Mouse (Mus musculus) kidney, postnatal 14 days (tissue): ENCODE measurements at regions not wholly inside any gene's neighbourhood (a gene's known extent, or its start where the extent isn't known, plus 50 kb on each side); places are given as distances from the start of the nearest gene placed in this dataset.

ENCODE experiments used
- DNase-seq: peaks from one replicate; pipeline ENCODE4 v3.0.0; 2022; ENCODE audit warnings: mixed read lengths

DNA sequence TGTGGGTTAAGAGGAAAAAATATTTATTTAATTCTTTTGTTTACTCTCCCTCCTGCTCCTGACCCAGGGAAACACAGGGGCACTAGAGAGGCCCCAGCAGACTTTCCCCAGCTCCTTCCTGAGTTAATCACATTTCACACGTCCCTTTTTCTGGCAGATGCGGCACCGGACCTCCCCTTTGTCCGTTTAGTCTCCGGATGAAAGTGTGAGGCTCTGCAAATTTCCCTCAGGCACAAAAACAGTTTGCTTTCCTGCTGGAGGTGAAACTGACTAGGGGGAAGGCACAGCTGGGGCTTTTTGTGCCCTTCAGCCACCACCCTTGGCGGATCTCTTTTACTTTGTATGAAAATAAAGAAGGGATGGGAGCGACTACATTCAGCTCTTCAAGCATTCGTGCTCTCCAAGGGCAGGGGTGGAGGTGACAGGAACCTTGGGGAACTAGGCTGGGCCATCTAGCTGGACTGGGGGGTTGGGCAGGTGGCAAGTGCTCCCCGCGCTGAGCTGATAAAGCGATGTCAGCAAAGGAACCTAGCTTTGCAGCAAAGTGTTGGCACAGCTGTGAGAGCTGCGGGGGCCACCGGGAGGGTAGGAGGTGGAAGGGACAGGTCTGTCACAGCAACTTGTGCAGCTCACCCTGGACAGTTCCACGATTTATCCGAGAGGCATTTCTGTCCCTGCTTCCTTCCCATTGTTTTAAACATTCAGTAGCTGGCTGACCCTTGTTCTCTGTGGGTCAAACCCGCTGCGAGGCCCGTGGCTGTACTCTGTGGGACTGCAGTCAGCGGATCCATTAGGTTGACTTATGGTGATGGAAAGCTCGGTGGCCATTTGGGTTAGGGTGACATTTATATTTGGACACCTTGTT, 329.6 kb downstream of the Ttll7 start:
- DNase-seq: peak; percentile 14

- peak; percentile 6 for DNase-seq
Observed at GRCm38 (mm10) chr3:147182366-147182875, 330.3 kb downstream of the Ttll7 start.

DNA sequence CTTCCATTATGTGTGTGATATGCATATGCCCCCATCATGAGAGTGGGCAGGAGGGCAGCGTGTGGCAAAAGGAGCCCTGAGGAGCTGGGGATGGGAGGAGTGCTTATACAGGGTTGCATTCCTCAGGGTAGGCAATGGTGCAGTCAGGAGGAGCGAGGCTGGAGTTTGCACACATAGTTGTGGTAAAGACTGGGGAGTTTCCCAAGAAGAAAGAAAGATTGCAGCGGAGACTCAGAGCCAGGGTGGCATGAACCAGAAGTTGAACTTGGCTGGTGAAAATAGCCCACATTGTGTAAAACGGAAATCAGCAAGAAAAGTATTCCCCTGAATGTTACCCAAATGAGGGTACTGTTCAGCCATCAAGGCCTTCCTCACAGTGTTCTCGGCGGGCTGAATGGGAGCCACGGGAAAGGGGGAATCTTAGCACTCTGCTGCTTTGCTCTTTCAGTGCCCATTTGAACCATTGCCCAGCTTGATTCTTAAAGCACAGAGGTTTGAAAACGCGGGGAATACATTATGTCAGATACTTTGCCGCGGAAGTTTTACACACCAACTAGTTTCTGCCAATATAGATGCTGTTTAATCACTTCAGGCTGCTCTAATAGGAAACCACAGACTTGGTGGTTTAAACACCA, 331.6 kb downstream of the Ttll7 start:
- DNase-seq: no peak

DNA sequence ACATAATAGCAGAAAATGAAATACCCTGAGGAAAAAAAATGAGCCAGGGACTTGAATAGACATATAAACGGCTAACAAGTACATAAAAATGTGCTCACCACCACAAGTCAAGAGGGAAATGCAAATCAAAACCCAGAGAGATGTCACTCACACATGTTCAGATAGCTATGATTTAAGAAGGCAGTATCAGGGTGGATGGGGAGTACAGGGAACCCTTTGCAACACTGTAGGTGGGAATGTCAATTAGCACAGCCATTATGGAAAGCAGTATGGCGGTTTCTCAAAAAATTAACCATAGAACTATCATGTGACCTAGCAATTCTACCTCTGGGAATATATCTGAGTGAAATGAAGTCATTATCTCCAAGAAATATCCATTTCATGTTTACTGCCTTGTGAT, 337.6 kb downstream of the Ttll7 start:
- no peak for DNase-seq

DNA sequence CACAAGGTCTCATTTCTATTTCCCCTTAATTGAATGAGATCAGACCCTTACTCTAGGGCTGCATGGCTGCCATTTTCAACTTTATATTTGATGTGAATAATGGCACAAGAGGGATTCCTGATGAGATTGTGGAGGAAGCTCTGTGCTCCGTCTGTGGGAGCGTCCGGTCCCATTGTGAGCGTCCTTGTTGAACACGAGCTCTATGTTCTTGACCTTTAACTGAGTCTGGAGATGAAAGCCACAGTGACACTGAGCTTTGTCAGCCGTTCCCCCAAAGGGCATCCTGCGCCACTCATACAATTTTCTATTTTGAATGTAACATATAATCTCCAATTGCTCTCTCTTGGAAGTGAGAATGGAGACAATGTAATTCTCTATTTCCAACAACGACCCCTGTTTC, 344.5 kb downstream of the Ttll7 start:
- no peak for DNase-seq

DNA sequence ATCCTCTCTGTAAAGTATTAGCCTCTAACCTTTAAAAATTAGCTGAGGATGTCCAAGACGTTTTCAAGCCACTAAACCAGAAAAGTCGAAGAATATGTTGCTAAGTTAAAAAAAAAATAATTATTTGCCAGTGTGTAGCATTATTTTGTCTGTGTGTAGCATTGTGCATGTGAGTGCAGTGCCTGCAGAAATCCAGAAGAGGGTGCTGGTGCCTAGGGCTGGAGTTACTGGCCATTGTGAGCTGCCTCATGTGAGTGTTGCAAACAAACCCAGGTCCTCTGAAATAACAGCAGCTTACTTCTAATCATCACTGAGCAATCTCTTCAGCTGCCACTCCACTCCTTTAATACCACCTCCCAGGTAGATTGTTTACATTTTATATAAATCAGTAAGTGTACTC, 345.0 kb downstream of the Ttll7 start:
- DNase-seq: no peak

DNA sequence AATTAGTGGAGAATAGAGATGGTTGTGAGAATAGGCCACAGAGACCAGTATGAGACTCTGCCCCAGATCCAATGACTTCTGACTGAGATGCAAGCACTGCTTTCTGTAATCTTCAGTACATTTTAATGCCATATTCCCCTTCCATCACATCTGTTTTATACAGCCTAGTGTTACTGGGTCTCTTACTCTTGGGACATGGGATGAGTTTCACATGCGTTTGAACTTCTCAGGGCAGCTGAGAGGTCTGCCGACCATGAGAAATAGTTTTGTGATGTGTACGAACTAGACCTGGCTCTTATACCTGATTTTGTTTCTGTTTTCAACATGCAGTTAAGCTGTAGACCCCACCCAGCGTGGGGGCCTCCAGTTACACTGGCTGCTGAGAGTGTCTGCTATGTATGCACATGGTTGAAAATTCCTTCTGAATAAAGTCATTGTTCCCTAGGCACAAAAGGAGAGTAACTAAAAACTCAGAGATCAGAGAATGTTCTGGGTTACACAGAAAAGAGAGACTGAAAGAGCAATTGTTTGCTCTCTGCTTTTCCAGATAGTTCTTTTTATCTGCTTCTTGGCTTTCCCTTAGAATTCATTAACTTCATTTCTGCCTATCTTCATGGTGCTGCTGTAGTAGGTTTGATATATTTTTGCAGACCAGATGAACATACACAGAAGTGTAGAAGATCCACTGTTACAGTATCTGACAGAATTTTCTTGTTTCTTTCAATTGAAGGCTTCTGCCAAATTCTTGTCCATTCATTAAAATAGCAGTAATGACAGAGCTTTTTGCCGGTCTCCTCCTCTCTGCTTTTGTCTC, 359.2 kb downstream of the Ttll7 start:
- DNase-seq: no peak

- no peak for DNase-seq
Observed at GRCm38 (mm10) chr3:147228663-147229062, 376.5 kb downstream of the Ttll7 start.

DNA sequence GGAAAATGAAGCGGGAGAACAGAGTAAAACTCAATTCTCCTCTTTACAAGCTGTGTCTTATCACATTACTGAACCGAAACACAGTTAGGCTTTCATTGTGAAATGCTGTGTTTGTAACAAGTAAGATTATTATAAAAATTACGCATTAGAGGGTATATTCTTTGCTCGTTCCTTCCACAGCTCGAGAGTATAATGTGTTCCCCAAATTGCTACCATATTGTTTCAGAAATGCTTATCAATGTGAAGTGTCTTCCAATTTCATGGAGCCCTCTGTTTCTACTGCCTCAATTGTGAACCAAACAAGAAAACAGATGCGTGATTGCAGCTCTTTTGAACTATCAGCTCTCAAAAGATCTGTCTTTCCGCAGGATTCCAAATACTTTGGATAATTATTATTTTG, 378.4 kb downstream of the Ttll7 start:
- DNase-seq: no peak

- DNase-seq: no peak
Observed at GRCm38 (mm10) chr3:147238398-147238797, 386.2 kb downstream of the Ttll7 start.

GRCm38 (mm10) chr3:147240651-147241050, 388.5 kb downstream of the Ttll7 start:
- DNase-seq: no peak

GRCm38 (mm10) chr3:147244911-147245430, 392.8 kb downstream of the Ttll7 start:
- DNase-seq: no peak

DNA sequence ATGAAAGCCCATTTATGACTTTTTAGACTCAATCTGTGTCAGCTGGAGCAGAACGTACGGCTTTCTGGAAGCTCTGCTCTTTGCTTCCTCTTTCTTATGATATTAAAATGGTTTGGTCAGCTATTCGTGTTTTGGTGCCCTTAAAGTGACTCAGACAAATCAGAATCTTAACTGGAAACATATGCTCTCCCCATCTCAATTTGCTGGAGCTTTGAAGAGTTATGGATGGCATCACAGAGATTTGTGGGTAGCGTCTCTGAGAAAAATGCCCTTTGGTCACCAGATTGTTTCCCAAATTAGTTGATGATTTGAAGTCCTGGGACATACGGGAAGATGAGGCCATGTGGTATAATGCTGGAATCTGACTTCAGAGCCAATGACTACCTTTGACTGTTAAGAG, 394.0 kb downstream of the Ttll7 start:
- no peak for DNase-seq

DNA sequence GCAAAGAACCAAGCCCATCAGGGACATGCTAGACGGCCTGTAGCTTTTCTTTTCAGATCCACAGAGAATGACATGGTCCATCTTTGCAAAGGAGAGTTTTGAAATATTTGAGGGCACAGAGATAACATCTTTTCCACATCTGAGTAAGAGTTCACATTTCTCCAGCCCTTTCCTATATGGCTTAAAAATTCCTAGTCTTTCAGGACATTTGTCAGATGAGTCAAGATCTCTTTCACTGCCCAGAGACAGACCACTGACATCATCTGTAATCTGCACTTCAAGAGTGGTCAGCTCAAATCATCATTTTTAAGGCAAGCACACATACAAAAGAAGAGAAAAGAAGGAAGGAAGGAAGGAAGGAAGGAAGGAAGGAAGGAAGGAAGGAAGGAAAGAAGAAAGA, 397.3 kb downstream of the Ttll7 start:
- no peak for DNase-seq

- DNase-seq: no peak
Observed at GRCm38 (mm10) chr3:147249906-147250305, 397.7 kb downstream of the Ttll7 start.

DNA sequence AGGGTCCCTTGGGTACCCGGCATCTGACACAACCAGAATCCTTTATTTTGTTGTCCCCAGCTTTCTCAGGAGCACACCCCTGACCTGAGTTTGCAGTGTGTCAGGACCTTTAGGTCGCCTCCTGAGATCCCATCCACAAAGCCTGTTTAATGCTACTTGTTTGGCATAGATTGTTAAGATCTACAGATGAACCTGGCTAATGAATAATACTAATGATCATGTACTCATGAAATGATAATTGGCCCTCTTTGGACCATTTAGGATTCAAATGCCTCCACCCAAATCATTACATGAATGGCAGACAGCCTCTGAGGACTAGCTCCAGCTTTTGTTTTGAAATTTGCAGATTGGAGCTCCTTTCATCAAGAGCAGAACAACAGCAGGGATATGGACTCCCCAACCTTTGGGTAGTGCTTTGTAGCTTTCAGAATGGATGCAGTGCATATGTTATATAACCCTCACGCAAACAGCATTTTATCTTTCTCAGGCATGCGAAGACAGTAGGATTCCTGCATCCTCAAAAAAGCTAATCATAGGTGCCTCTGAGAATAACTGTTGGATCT, 400.1 kb downstream of the Ttll7 start:
- DNase-seq: no peak

DNA sequence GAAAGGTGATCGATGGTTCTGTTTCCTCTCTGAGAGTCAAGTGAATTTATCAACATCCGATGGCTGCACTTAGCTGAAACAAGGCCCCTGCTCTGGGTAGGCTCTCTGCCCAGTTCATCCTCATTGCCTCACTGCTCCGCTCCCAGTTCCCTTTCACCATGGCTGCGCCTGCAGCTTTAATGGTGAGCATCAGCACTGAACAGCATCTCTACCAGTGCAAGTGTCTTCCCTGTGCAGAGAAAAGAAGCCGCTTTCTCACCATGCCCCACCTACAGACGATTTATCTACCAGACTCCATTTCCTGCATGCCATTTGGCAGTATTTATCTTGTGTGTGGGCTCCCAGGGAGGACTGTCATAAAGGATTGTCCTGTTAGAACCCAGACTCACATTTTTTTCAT, 400.6 kb downstream of the Ttll7 start:
- no peak for DNase-seq

- DNase-seq: no peak
Observed at GRCm38 (mm10) chr3:147254454-147254853, 402.3 kb downstream of the Ttll7 start.

DNA sequence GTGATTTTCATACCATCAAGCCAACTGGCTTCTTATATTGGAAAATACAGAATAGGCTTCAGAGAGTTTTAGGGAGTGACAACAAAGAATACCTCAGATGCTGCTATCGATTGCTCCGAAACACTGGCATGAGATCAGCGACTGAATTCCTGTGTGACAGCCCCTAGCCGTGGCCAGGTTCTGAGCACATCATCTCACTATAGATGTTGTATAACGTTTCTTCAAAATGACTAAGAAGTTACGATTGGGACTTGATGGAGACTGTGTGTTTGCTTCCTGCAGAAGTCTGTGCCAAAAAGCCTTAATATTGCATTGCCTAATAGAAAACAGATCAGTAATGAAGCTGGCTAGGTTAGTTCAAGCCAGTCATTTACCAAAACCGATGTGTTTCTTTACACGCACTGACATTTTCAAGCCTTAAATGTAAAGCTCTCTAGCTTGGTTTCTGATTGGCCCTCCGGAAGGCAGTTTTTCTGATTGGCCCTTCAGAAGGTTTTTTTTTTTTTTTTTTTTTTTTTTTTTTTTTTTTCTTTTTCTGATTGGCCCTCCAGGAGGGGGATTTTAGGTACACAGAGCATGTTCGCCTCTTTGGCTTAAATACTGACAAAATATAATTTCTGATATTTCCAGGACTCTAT, 408.9 kb downstream of the Ttll7 start:
- DNase-seq: no peak

DNA sequence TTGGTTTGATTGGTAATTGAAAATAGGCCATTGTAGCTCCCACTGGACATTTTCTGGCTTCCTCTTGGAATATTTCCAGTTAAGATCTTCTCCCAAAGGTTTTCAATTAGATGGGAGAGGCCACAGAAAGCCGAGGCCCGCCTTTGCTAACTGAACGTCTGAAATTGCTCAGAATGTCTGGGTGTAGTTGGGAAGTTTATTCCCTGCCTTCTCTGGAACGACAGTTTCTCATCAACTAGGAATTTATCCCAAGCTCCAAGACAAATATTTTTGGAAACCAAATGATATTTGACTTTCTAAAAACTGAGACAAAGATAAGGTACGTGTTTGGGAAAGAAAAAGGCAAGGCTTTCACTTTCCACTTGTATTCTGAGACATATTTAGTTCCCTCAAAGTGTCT, 414.4 kb downstream of the Ttll7 start:
- no peak for DNase-seq

DNA sequence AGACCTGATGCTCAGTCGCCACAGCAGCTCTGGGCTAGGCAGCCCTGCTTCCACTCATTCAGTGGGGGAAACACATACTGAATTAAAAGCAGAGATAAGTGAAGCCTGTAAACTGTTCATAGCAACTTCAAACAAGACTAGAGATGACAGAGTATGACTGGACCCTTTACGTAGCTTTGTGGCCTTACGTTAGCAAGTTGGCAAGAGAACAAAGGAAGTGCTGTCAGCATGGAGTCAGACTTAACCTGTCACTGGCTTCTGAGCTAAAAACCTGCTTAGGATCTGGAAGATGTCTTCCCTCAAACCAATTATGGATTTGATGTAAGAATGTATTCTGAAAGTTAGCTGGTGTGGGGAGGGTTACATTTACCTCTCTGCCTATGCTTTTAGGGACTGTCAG, 421.3 kb downstream of the Ttll7 start:
- no peak for DNase-seq

DNA sequence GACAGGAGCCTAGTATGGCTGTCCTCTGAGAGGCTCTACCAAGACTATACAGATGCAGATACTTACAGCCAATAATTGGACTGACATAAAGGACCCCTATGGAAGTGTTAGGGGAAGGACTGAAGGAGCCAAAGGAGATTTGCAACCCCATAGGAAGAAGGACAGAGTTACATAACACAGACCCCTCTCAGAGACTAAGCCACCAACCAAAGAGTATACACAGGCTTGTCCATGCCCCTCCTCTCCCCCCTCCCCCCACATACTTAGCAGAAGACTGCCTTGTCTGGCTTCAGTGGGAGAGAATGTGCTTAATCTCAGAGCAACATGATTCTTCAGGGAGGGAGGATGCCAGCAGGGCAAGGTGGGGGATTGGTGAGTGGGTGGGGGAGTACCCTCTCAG, 426.4 kb downstream of the Ttll7 start:
- DNase-seq: no peak
